Mouse (Mus musculus): ENCODE measurements around the gene Gne.

GRCm38 (mm10) chr4:44092359-44092758, 8.4 kb upstream of the Gne start:
- TF ChIP-seq MYOD1 (IDR thresholded peaks at IDR 0.05; ENCODE audit: control insufficient read depth, insufficient read length, low read depth) (no peak), CTCF (IDR thresholded peaks at IDR 0.05; ENCODE audit: control insufficient read depth, insufficient read depth, insufficient read length) (no peak), USF1 (IDR thresholded peaks at IDR 0.05; ENCODE audit: low read depth) (no peak), MYOG (IDR thresholded peaks at IDR 0.05; ENCODE audit: control insufficient read depth, extremely low read depth, insufficient read length) (no peak)

Data from C2C12 (cell line).